Mouse (Mus musculus): Measurements from ENCODE around the gene Tns1.

GRCm38 (mm10) chr1:74059552-74059951 is 64.7 kb downstream of the Tns1 start:
- TF ChIP-seq POLR2A (IDR thresholded peaks at IDR 0.05; ENCODE audit: extremely low read depth, insufficient read depth, low read length) = 0 out of 2 replicates have a peak, but pooled peaks have one; percentile 15
- no peak for TF ChIP-seq CTCF (IDR thresholded peaks at IDR 0.05; ENCODE audit: low read depth, low read length)

Data from liver, adult 2 months (tissue).